Mouse (Mus musculus) CH12.LX (cell line): ENCODE data around the gene Atp5j. TPM values are rescaled to one million over a fixed set of nuclear protein-coding genes. Genes with fewer than 3 reads are reported as not detected.

Source experiments
- DNase-seq: peaks from one replicate; pipeline ENCODE4 v3.0.0-alpha.2; 2013; ENCODE audit errors: extremely low read depth
- H3K27ac ChIP-seq: 2 replicates; pipeline ENCODE4 v1.5.1; 2012; ENCODE audit warnings: low read depth, mild to moderate bottlenecking, control low read depth, moderate library complexity; ENCODE audit not compliant: insufficient read depth
- H3K27me3 ChIP-seq: replicated peaks from 2 replicates; pipeline ENCODE3; 2012; ENCODE audit warnings: inconsistent platforms
- H3K36me3 ChIP-seq, 2 experiments: replicated peaks in 1 of 2; 2 replicates each; pipeline versions ENCODE3 to v1.6.1; 2012; ENCODE audit warnings: inconsistent platforms in 1 of 2, low read length in 1 of 2, mild to moderate bottlenecking in 1 of 2, mixed read lengths in 1 of 2, moderate library complexity in 1 of 2; ENCODE audit not compliant: control insufficient read depth in 1 of 2, insufficient read depth in 1 of 2
- H3K4me1 ChIP-seq, 2 experiments: 2 replicates each; pipeline ENCODE4 v1.6.1; 2012; ENCODE audit warnings: inconsistent platforms in 1 of 2, moderate library complexity in 1 of 2; ENCODE audit not compliant: insufficient read depth in 2 of 2, control insufficient read depth in 1 of 2
- H3K4me2 ChIP-seq: 2 replicates; pipeline ENCODE4 v1.6.1; 2012; ENCODE audit warnings: low read depth, mild to moderate bottlenecking, control low read depth; ENCODE audit not compliant: poor library complexity, insufficient read depth, severe bottlenecking
- H3K4me3 ChIP-seq, 3 experiments: fragments of 150-350 bp in 1 of 3; sonication (generic) in 1 of 3; replicated peaks in 1 of 3; 2 replicates each; pipeline versions ENCODE3 to v1.5.1; 2011 to 2012; ENCODE audit warnings: low read depth in 2 of 3, low read length in 2 of 3, mild to moderate bottlenecking in 2 of 3, moderate library complexity in 2 of 3, control low read depth in 1 of 3, improper control_type of control experiment in 1 of 3, inconsistent platforms in 1 of 3, mixed read lengths in 1 of 3; ENCODE audit not compliant: poor library complexity in 1 of 3
- H3K79me2 ChIP-seq: replicated peaks from 2 replicates; pipeline ENCODE4 v1.6.1; 2012; ENCODE audit warnings: mild to moderate bottlenecking, moderate library complexity; ENCODE audit not compliant: control insufficient read depth, poor library complexity, insufficient read depth, severe bottlenecking; ENCODE audit errors: extremely low read depth
- H3K9ac ChIP-seq: 2 replicates; pipeline ENCODE4 v1.6.1; 2012; ENCODE audit warnings: low read depth, mild to moderate bottlenecking, control low read depth, moderate library complexity; ENCODE audit not compliant: insufficient read depth
- H3K9me3 ChIP-seq: replicated peaks from 2 replicates; pipeline ENCODE3; 2012; ENCODE audit warnings: low read length, inconsistent platforms, mixed read lengths
- CHD1 ChIP-seq: IDR thresholded peaks from 2 replicates; pipeline ENCODE4 v1.6.1; 2012; ENCODE audit warnings: low read depth, low read length, improper control_type of control experiment, inconsistent platforms
- EP300 ChIP-seq: IDR thresholded peaks from 2 replicates; pipeline ENCODE4 v1.6.1; 2011; ENCODE audit warnings: low read length, improper control_type of control experiment
- ETS1 ChIP-seq: conservative IDR thresholded peaks from 2 replicates; pipeline ENCODE4 v1.6.1; 2012; ENCODE audit warnings: low read depth, mild to moderate bottlenecking, inconsistent platforms, low read length, improper control_type of control experiment, moderate library complexity
- GABPA ChIP-seq: IDR thresholded peaks from 2 replicates; pipeline ENCODE4 v1.6.1; 2012; ENCODE audit warnings: low read depth, low read length, improper control_type of control experiment, inconsistent platforms; ENCODE audit not compliant: insufficient replicate concordance
- IRF4 ChIP-seq: IDR thresholded peaks from 2 replicates; pipeline ENCODE4 v1.6.1; 2014; ENCODE audit warnings: low read depth, mild to moderate bottlenecking, inconsistent platforms, low read length, improper control_type of control experiment
- JUND ChIP-seq: conservative IDR thresholded peaks from 2 replicates; pipeline ENCODE4 v1.6.1; 2011; ENCODE audit warnings: low read depth, low read length, improper control_type of control experiment
- KAT2A ChIP-seq: IDR thresholded peaks from 2 replicates; pipeline ENCODE4 v1.6.1; 2012; ENCODE audit warnings: low read length, improper control_type of control experiment, inconsistent platforms; ENCODE audit not compliant: insufficient replicate concordance
- MAFK ChIP-seq: IDR thresholded peaks from 2 replicates; pipeline ENCODE4 v1.6.1; 2011; ENCODE audit warnings: low read length, improper control_type of control experiment; ENCODE audit not compliant: insufficient replicate concordance
- MAZ ChIP-seq: IDR thresholded peaks from 2 replicates; pipeline ENCODE4 v1.6.1; 2012; ENCODE audit warnings: low read depth, mild to moderate bottlenecking, inconsistent platforms, low read length, improper control_type of control experiment, moderate library complexity
- MEF2A ChIP-seq: IDR thresholded peaks from 2 replicates; pipeline ENCODE4 v1.6.1; 2014; ENCODE audit warnings: low read depth, mild to moderate bottlenecking, inconsistent platforms, low read length, improper control_type of control experiment, borderline replicate concordance
- NELFE ChIP-seq: IDR thresholded peaks from 2 replicates; pipeline ENCODE4 v1.6.1; 2011; ENCODE audit warnings: low read depth, low read length, improper control_type of control experiment
- NRF1 ChIP-seq: IDR thresholded peaks from 2 replicates; pipeline ENCODE4 v1.6.1; 2014; ENCODE audit warnings: low read depth, mild to moderate bottlenecking, inconsistent platforms, low read length, improper control_type of control experiment, moderate library complexity
- PAX5 ChIP-seq: IDR thresholded peaks from 2 replicates; pipeline ENCODE4 v1.6.1; 2012; ENCODE audit warnings: low read length, inconsistent platforms, mixed read lengths
- RCOR1 ChIP-seq: conservative IDR thresholded peaks from 2 replicates; pipeline ENCODE4 v1.6.1; 2012; ENCODE audit warnings: low read depth, mild to moderate bottlenecking, inconsistent platforms, low read length, improper control_type of control experiment
- SIN3A ChIP-seq: IDR thresholded peaks from 2 replicates; pipeline ENCODE4 v1.6.1; 2012; ENCODE audit warnings: low read length, improper control_type of control experiment, inconsistent platforms
- SMC3 ChIP-seq: IDR thresholded peaks from 2 replicates; pipeline ENCODE4 v1.6.1; 2011; ENCODE audit warnings: low read depth, low read length, improper control_type of control experiment
- TCF12 ChIP-seq: IDR thresholded peaks from 2 replicates; pipeline ENCODE4 v1.6.1; 2014; ENCODE audit warnings: low read depth, mild to moderate bottlenecking, inconsistent platforms, low read length, improper control_type of control experiment
- ZMIZ1 ChIP-seq: IDR thresholded peaks from 2 replicates; pipeline ENCODE4 v1.6.1; 2012; ENCODE audit warnings: low read depth, mild to moderate bottlenecking, inconsistent platforms, low read length, improper control_type of control experiment
- dilution Hi-C: fragments of 300-500 bp; cut with MboI; formaldehyde crosslinking; loops from 2 replicates; pipeline ENCODE4 v1.14.3; 2020; ENCODE audit warnings: low sequenced_read_pairs; ENCODE audit not compliant: extremely low pct_unique_long_range_greater_than_20kb, extremely low pct_ligation_motif_present
- in situ Hi-C: fragments of 300-500 bp; cut with MboI; formaldehyde crosslinking; loops from 3 replicates; pipeline ENCODE4 v1.14.3; 2019; ENCODE audit warnings: low sequenced_read_pairs, low pct_ligation_motif_present, low pct_unique_long_range_greater_than_20kb, mixed read lengths
- polyA plus RNA-seq: library from polyadenylated mRNA; unstranded; fragments of >175 nt; gene quantifications from 2 replicates; pipeline ENCODE4 v1.2.1, GENCODE M21; 2012; ENCODE audit warnings: low read depth; ENCODE audit not compliant: insufficient read length
- total RNA-seq, 2 experiments: library from RNA; depleted of rRNA; stranded (reverse); fragments of 300-350 nt in 1 of 2; fragments of >200 nt in 1 of 2; gene quantifications; 2 replicates each; pipeline ENCODE4 v1.2.3; 2012 to 2014

The Atp5j gene
- total and polyA plus RNA-seq, 3 experiments: 223 to 485 (median 277) TPM

DNA sequence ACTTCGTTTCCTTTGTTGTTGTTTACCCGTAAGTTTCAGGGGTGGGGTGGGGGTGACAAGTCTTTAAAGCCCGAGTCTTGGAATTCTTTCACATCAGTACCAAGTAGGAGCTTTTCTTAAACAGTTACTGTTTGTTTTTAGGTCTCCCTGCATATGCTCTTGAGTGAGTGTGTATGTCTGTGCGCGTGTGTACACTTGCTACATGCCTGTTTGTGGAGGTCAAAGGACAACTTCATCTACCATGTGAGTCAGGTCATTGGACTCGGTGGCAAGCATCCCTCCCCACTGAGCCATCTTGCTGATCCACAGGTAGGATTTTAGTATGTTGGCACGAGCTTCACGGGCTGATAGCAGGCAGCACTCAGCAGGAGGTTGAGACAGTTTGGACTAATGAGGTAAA lies 38.4 kb upstream of the Atp5j start:
- dilution Hi-C loops: no loop called here
- Histone ChIP-seq H3K4me3 (no peak overlapping the region), H3K4me2 (no peak overlapping the region), H3K36me3 (no peaks in the 10 kb centered on the region), H3K9ac (no peak overlapping the region), H3K27ac (no peak overlapping the region), H3K9me3 (no peaks in the 10 kb centered on the region), H3K4me1 (peaks cover 0 to 6% of the 10 kb centered on the region in 2 experiments; a peak in 1 of 4 replicates), H3K27me3 (no peaks in the 10 kb centered on the region), H3K79me2 (no peaks in the 10 kb centered on the region)
- in situ Hi-C loops: no loop called here
- DNase-seq: no peak
- TF ChIP-seq ETS1 (no peak), IRF4 (no peak), SMC3 (no peak), ZMIZ1 (no peak), NELFE (no peak), PAX5 (no peak), TCF12 (no peak), KAT2A (no peak), NRF1 (no peak), MAFK (no peak), SIN3A (no peak), RCOR1 (no peak), GABPA (no peak), MAZ (no peak), CHD1 (no peak)

DNA sequence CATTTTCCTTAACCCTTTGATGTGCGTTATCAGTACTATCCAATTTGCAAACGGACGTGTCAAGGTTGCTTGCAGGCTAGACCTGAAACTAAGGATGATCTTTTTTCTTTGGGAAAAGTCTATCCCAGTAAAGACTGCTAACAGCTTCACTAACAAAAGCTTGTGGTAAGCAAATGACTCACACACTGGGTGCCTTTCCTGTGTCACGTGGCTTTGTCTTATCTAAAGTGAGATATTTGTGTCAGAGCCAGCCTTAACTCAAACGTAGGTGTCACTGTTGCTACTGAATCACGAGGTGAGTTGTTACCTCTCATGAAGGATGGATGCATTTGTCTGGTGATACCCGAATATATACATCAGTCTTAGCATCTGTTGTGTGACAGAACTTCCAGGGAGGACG lies 29.2 kb upstream of the Atp5j start:
- Histone ChIP-seq H3K27me3 (no peaks in the 10 kb centered on the region), H3K79me2 (no peaks in the 10 kb centered on the region), H3K27ac (no peak overlapping the region), H3K4me2 (no peak overlapping the region), H3K36me3 (peaks cover 20 to 48% of the 10 kb centered on the region in 2 experiments), H3K4me3 (no peak overlapping the region), H3K9me3 (no peaks in the 10 kb centered on the region), H3K4me1 (peaks cover 0 to 2% of the 10 kb centered on the region in 2 experiments; a peak in 1 of 4 replicates), H3K9ac (no peak overlapping the region)
- peak; percentile 8 for DNase-seq
- in situ Hi-C loops: no loop called here
- no peak for TF ChIP-seq JUND
- TF ChIP-seq EP300: no peak
- TF ChIP-seq SIN3A: no peak
- no peak for TF ChIP-seq MEF2A
- dilution Hi-C loops: no loop called here
